Mouse (Mus musculus) heart, adult 2 months (tissue): Measurements from ENCODE around the gene Crispld2.

Experiments used
- CTCF ChIP-seq: fragments of 200-600 bp; IDR thresholded peaks from 2 replicates; pipeline ENCODE4 v1.8.1; 2022; ENCODE audit warnings: antibody characterized with exemption, mild to moderate bottlenecking, moderate library complexity
- POLR2A ChIP-seq: fragments of 200-500 bp; IDR thresholded peaks from 2 replicates; pipeline ENCODE4 v1.6.1; 2011; ENCODE audit warnings: mild to moderate bottlenecking, low read depth, low read length, control low read depth; ENCODE audit not compliant: insufficient read depth

DNA sequence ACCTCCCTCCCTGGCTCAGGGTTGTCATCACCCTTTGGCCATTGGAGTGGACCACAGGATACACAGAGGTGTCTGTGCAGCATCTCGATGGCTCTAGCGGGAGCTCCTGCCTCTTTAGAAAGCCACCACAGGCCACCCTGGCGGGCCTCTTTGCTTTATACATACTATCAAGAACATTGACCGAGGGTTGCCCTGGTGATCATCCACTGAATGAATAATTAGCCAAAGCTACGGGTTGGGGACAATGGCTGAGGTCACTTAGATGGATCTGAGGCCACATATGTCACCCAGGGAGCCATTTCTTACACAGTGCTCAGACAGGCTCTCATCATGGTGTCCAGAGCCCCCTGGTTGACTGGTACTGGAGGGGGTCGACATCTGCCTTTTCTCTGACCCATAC, 26.1 kb downstream of the Crispld2 start:
- TF ChIP-seq POLR2A (no peak), CTCF (no peak)
